Mouse (Mus musculus): ENCODE data around the gene Tulp4. TPM values are rescaled to one million over a fixed set of nuclear protein-coding genes. Genes with fewer than 3 reads are reported as not detected.
"Not testable (repeated sequence)": the region's sequence is repeated elsewhere in the genome, so short reads cannot be mapped to it uniquely, and the experiment has no call there.

Gene Tulp4
- polyA plus RNA-seq, 1 experiment from 2014 or later, result 89.8 TPM

- Histone ChIP-seq H3K4me3 (replicated peaks) (no peak overlapping the region), H3K9ac (no peak overlapping the region), H3K4me1 (no peaks in the 10 kb centered on the region), H3K4me2 (replicated peaks) (no peak overlapping the region), H3K9me3 (replicated peaks) (no peaks in the 10 kb centered on the region), H3K36me3 (peaks cover 71% of the 10 kb centered on the region), H3K27ac (replicated peaks) (no peak overlapping the region), H3K27me3 (no peaks in the 10 kb centered on the region)
- WGBS, result 83% methylated on average over 4 of the region's 4 CpGs
- ATAC-seq (ENCODE audit: insufficient number of reproducible peaks, low FRiP score, low TSS enrichment, low read depth), result no peak
These were observed 109.4 kb downstream of the Tulp4 start for GRCm38 (mm10) chr17:6215640-6216039.

GRCm38 (mm10) chr17:6216514-6216913 is 110.3 kb downstream of the Tulp4 start:
- no peak overlapping the region for H3K4me3 ChIP-seq (replicated peaks)
- ATAC-seq (ENCODE audit: insufficient number of reproducible peaks, low FRiP score, low TSS enrichment, low read depth), result no peak
- peaks cover 62% of the 10 kb centered on the region for H3K36me3 ChIP-seq
- no peaks in the 10 kb centered on the region for H3K4me1 ChIP-seq
- H3K4me2 ChIP-seq (replicated peaks), result no peak overlapping the region
- H3K27ac ChIP-seq (replicated peaks), result no peak overlapping the region
- 92% methylated on average over 10 of the region's 10 CpGs for WGBS
- no peak overlapping the region for H3K9ac ChIP-seq
- no peaks in the 10 kb centered on the region for H3K27me3 ChIP-seq
- H3K9me3 ChIP-seq (replicated peaks), result no peaks in the 10 kb centered on the region

GRCm38 (mm10) chr17:6232633-6233032 is 126.4 kb downstream of the Tulp4 start:
- peak; percentile 63; the same call in 1 of the 2 replicates for ATAC-seq (ENCODE audit: insufficient number of reproducible peaks, low FRiP score, low TSS enrichment, low read depth)
- no CpG with 5 or more reads among the region's 7 CpGs for WGBS
- not testable (repeated sequence) for H3K27ac ChIP-seq (replicated peaks); H3K9me3 ChIP-seq (replicated peaks); H3K4me3 ChIP-seq (replicated peaks); H3K4me2 ChIP-seq (replicated peaks); H3K27me3 ChIP-seq; H3K36me3 ChIP-seq; H3K9ac ChIP-seq; H3K4me1 ChIP-seq

GRCm38 (mm10) chr17:6251298-6251697 is 145.1 kb downstream of the Tulp4 start:
- not testable (repeated sequence) for H3K4me3 ChIP-seq (replicated peaks); H3K4me2 ChIP-seq (replicated peaks); H3K9me3 ChIP-seq (replicated peaks); ATAC-seq (ENCODE audit: insufficient number of reproducible peaks, low FRiP score, low TSS enrichment, low read depth); H3K36me3 ChIP-seq; H3K4me1 ChIP-seq; H3K27me3 ChIP-seq; H3K27ac ChIP-seq (replicated peaks); H3K9ac ChIP-seq
- 96% methylated on average over 1 of the region's 1 CpGs for WGBS

- Histone ChIP-seq H3K4me2 (replicated peaks) (peak within 1 kb of the TSS; percentile 44), H3K4me3 (replicated peaks) (peak within 1 kb of the TSS; percentile 16; the same call in 1 of the 2 replicates)
- H3K4me1 ChIP-seq; H3K27ac ChIP-seq (replicated peaks); H3K27me3 ChIP-seq; H3K36me3 ChIP-seq; H3K9ac ChIP-seq; H3K9me3 ChIP-seq (replicated peaks): not testable (repeated sequence)
- peak; percentile 48; the same call in 1 of the 2 replicates for ATAC-seq (ENCODE audit: insufficient number of reproducible peaks, low FRiP score, low TSS enrichment, low read depth)
- under 1% methylated on average over 22 of the region's 51 CpGs for WGBS
These were observed 150.3 kb downstream of the Tulp4 start, which contains the start of gene Tmem181a for GRCm38 (mm10) chr17:6256400-6257069. Gene Tmem181a (plus strand): TSS chr17:6256860.

- not testable (repeated sequence) for H3K27ac ChIP-seq (replicated peaks); H3K4me1 ChIP-seq; H3K27me3 ChIP-seq; H3K9me3 ChIP-seq (replicated peaks); ATAC-seq (ENCODE audit: insufficient number of reproducible peaks, low FRiP score, low TSS enrichment, low read depth); H3K36me3 ChIP-seq; H3K9ac ChIP-seq
- H3K4me3 ChIP-seq (replicated peaks), result peak overlapping the region; percentile 16; the same call in 1 of the 2 replicates
- WGBS, result 1% methylated on average over 17 of the region's 20 CpGs
- peak overlapping the region; percentile 44 for H3K4me2 ChIP-seq (replicated peaks)
These were observed 150.8 kb downstream of the Tulp4 start for GRCm38 (mm10) chr17:6257070-6257456.

- H3K4me2 ChIP-seq (replicated peaks), result peak overlapping the region; percentile 61
- H3K9me3 ChIP-seq (replicated peaks); H3K4me1 ChIP-seq; H3K27ac ChIP-seq (replicated peaks); H3K36me3 ChIP-seq; H3K27me3 ChIP-seq: not testable (repeated sequence)
- WGBS, result 1% methylated on average over 64 of the region's 84 CpGs
- peak; percentile 70 for ATAC-seq (ENCODE audit: insufficient number of reproducible peaks, low FRiP score, low TSS enrichment, low read depth)
- H3K4me3 ChIP-seq (replicated peaks), result peak overlapping the region; percentile 51
- H3K9ac ChIP-seq, result peak overlapping the region; percentile 18; the same call in 1 of the 2 replicates
These were observed 163.9 kb downstream of the Tulp4 start for GRCm38 (mm10) chr17:6269876-6270831.

GRCm38 (mm10) chr17:6270840-6271239 is 164.6 kb downstream of the Tulp4 start:
- not testable (repeated sequence) for H3K27me3 ChIP-seq; H3K27ac ChIP-seq (replicated peaks); ATAC-seq (ENCODE audit: insufficient number of reproducible peaks, low FRiP score, low TSS enrichment, low read depth); H3K9me3 ChIP-seq (replicated peaks); H3K36me3 ChIP-seq; H3K4me1 ChIP-seq
- WGBS, result under 1% methylated on average over 25 of the region's 25 CpGs
- peak overlapping the region; percentile 51 for H3K4me3 ChIP-seq (replicated peaks)
- H3K9ac ChIP-seq, result peak overlapping the region; percentile 18; the same call in 1 of the 2 replicates
- H3K4me2 ChIP-seq (replicated peaks), result peak overlapping the region; percentile 61

GRCm38 (mm10) chr17:6271970-6272369 is 165.7 kb downstream of the Tulp4 start:
- 84% methylated on average over 6 of the region's 6 CpGs for WGBS
- H3K4me1 ChIP-seq; ATAC-seq (ENCODE audit: insufficient number of reproducible peaks, low FRiP score, low TSS enrichment, low read depth); H3K4me2 ChIP-seq (replicated peaks); H3K36me3 ChIP-seq; H3K9ac ChIP-seq; H3K27ac ChIP-seq (replicated peaks); H3K4me3 ChIP-seq (replicated peaks); H3K27me3 ChIP-seq; H3K9me3 ChIP-seq (replicated peaks): not testable (repeated sequence)

GRCm38 (mm10) chr17:6274693-6275092 is 168.5 kb downstream of the Tulp4 start:
- H3K4me2 ChIP-seq (replicated peaks); H3K27ac ChIP-seq (replicated peaks); H3K4me3 ChIP-seq (replicated peaks): not testable (repeated sequence)

GRCm38 (mm10) chr17:6279205-6279604 is 173.0 kb downstream of the Tulp4 start:
- WGBS, result 50% methylated on average over 8 of the region's 8 CpGs
- ATAC-seq (ENCODE audit: insufficient number of reproducible peaks, low FRiP score, low TSS enrichment, low read depth), result 0 out of 2 replicates have a peak, but pooled peaks have one; percentile 52
- not testable (repeated sequence) for H3K27me3 ChIP-seq

More at GRCm38 (mm10) chr17:6274693-6275092, 168.5 kb downstream of the Tulp4 start:
- not testable (repeated sequence) for H3K4me1 ChIP-seq; H3K27me3 ChIP-seq; H3K9me3 ChIP-seq (replicated peaks); H3K36me3 ChIP-seq; ATAC-seq (ENCODE audit: insufficient number of reproducible peaks, low FRiP score, low TSS enrichment, low read depth); H3K9ac ChIP-seq
- 94% methylated on average over 6 of the region's 6 CpGs for WGBS

More at GRCm38 (mm10) chr17:6279205-6279604, 173.0 kb downstream of the Tulp4 start:
- H3K4me3 ChIP-seq (replicated peaks); H3K9me3 ChIP-seq (replicated peaks); H3K27ac ChIP-seq (replicated peaks); H3K4me1 ChIP-seq; H3K4me2 ChIP-seq (replicated peaks); H3K9ac ChIP-seq; H3K36me3 ChIP-seq: not testable (repeated sequence)

Measured in embryonic facial prominence, embryonic 15.5 days (tissue).